Mouse (Mus musculus) E14TG2a.4 (cell line): ENCODE measurements around the gene Ccdc124.

ENCODE experiments used
- CTCF ChIP-seq: conservative IDR thresholded peaks from 2 replicates; pipeline ENCODE4 v1.5.1; 2014; ENCODE audit warnings: low read length
- NANOG ChIP-seq: IDR thresholded peaks from 2 replicates; pipeline ENCODE4 v1.6.1; 2014; ENCODE audit warnings: borderline replicate concordance, low read length, mixed read lengths
- POU5F1 ChIP-seq: IDR thresholded peaks from 2 replicates; pipeline ENCODE4 v1.6.1; 2014; ENCODE audit warnings: low read length, borderline replicate concordance

DNA sequence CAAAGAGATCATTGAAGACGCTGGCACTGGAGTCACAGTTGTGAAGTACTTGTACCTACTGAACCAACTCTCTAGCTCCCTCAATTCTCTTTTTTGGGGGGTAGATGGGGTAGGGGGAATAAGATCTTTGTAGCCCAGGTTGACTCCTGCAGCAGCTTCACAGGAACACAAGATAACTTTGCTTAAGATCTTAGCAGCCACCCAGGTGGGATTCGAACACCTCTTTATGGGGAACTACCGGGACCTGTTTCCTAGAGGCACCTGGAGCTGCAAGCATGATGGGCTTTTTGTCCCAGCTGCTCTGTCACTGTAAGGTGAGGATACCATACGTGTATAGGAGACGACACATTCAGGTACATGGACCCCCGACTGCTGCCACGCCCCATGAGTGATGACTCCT, 7.2 kb downstream of the Ccdc124 start:
- TF ChIP-seq CTCF (no peak), NANOG (no peak), POU5F1 (no peak)
